Mouse (Mus musculus): ENCODE measurements around the gene Cbx5. TPM values are rescaled to one million over a fixed set of nuclear protein-coding genes. Genes with fewer than 3 reads are reported as not detected.
A peak's percentile ranks its signal among the peaks of the same experiment; 100 is the strongest.

The Cbx5 gene
- polyA plus RNA-seq, 1 experiment from 2014 or later: 70.4 TPM

- Histone ChIP-seq H3K9me3 (replicated peaks; ENCODE audit: control insufficient read depth, low read length) (no peaks in the 10 kb centered on the region), H3K4me2 (ENCODE audit: low read depth, low read length) (no peak overlapping the region), H3K9ac (ENCODE audit: low read length) (no peak overlapping the region), H3K27ac (ENCODE audit: low read length) (no peak overlapping the region), H3K27me3 (ENCODE audit: control insufficient read depth, insufficient read depth, low read length) (no peaks in the 10 kb centered on the region), H3K36me3 (ENCODE audit: control insufficient read depth, insufficient read depth) (no peaks in the 10 kb centered on the region), H3K4me3 (ENCODE audit: low read length) (no peak overlapping the region), H3K4me1 (ENCODE audit: control insufficient read depth, insufficient read depth, low read length) (peaks cover 17% of the 10 kb centered on the region)
- WGBS: 79% methylated on average over 3 of the region's 3 CpGs
- ATAC-seq (replicated peaks; ENCODE audit: extremely low read depth, insufficient read depth, low FRiP score): no peak
These were observed 12.6 kb downstream of the Cbx5 start for GRCm38 (mm10) chr15:103227022-103227421.

GRCm38 (mm10) chr15:103224161-103224560, 15.5 kb downstream of the Cbx5 start:
- Histone ChIP-seq H3K4me2 (ENCODE audit: low read depth, low read length) (no peak overlapping the region), H3K9me3 (replicated peaks; ENCODE audit: control insufficient read depth, low read length) (no peaks in the 10 kb centered on the region), H3K27me3 (ENCODE audit: control insufficient read depth, insufficient read depth, low read length) (no peaks in the 10 kb centered on the region), H3K36me3 (ENCODE audit: control insufficient read depth, insufficient read depth) (no peaks in the 10 kb centered on the region), H3K9ac (ENCODE audit: low read length) (no peak overlapping the region), H3K4me3 (ENCODE audit: low read length) (no peak overlapping the region), H3K27ac (ENCODE audit: low read length) (no peak overlapping the region), H3K4me1 (ENCODE audit: control insufficient read depth, insufficient read depth, low read length) (peaks cover 23% of the 10 kb centered on the region)
- WGBS: 95% methylated on average over 2 of the region's 2 CpGs
- no peak for ATAC-seq (replicated peaks; ENCODE audit: extremely low read depth, insufficient read depth, low FRiP score)

- Histone ChIP-seq H3K27me3 (ENCODE audit: control insufficient read depth, insufficient read depth, low read length) (no peaks in the 10 kb centered on the region), H3K36me3 (ENCODE audit: control insufficient read depth, insufficient read depth) (no peaks in the 10 kb centered on the region), H3K4me1 (ENCODE audit: control insufficient read depth, insufficient read depth, low read length) (peaks cover 16% of the 10 kb centered on the region), H3K4me3 (ENCODE audit: low read length) (no peak overlapping the region), H3K9ac (ENCODE audit: low read length) (0 out of 2 replicates have a peak overlapping the region, but pooled peaks have one; percentile 16), H3K9me3 (replicated peaks; ENCODE audit: control insufficient read depth, low read length) (no peaks in the 10 kb centered on the region), H3K27ac (ENCODE audit: low read length) (peak overlapping the region; percentile 75), H3K4me2 (ENCODE audit: low read depth, low read length) (no peak overlapping the region)
- 63% methylated on average over 1 of the region's 1 CpGs for whole genome bisulfite sequencing
- no peak for ATAC-seq (replicated peaks; ENCODE audit: extremely low read depth, insufficient read depth, low FRiP score)
These were observed 18.2 kb downstream of the Cbx5 start for GRCm38 (mm10) chr15:103221386-103221785.

GRCm38 (mm10) chr15:103220785-103221184, 18.8 kb downstream of the Cbx5 start:
- Histone ChIP-seq H3K36me3 (ENCODE audit: control insufficient read depth, insufficient read depth) (no peaks in the 10 kb centered on the region), H3K4me1 (ENCODE audit: control insufficient read depth, insufficient read depth, low read length) (peaks cover 21% of the 10 kb centered on the region), H3K9ac (ENCODE audit: low read length) (no peak overlapping the region), H3K4me2 (ENCODE audit: low read depth, low read length) (no peak overlapping the region), H3K9me3 (replicated peaks; ENCODE audit: control insufficient read depth, low read length) (no peaks in the 10 kb centered on the region), H3K4me3 (ENCODE audit: low read length) (no peak overlapping the region), H3K27me3 (ENCODE audit: control insufficient read depth, insufficient read depth, low read length) (no peaks in the 10 kb centered on the region), H3K27ac (ENCODE audit: low read length) (peak overlapping the region; percentile 75)
- ATAC-seq (replicated peaks; ENCODE audit: extremely low read depth, insufficient read depth, low FRiP score): 0 out of 2 replicates have a peak, but pooled peaks have one; percentile 49
- WGBS: 7% methylated on average over 3 of the region's 3 CpGs

GRCm38 (mm10) chr15:103216052-103216451, 23.6 kb downstream of the Cbx5 start:
- 50% methylated on average over 2 of the region's 2 CpGs for WGBS
- Histone ChIP-seq H3K27me3 (ENCODE audit: control insufficient read depth, insufficient read depth, low read length) (no peaks in the 10 kb centered on the region), H3K4me3 (ENCODE audit: low read length) (no peak overlapping the region), H3K36me3 (ENCODE audit: control insufficient read depth, insufficient read depth) (peaks cover 11% of the 10 kb centered on the region), H3K9me3 (replicated peaks; ENCODE audit: control insufficient read depth, low read length) (no peaks in the 10 kb centered on the region), H3K4me2 (ENCODE audit: low read depth, low read length) (peak overlapping the region; percentile 83), H3K4me1 (ENCODE audit: control insufficient read depth, insufficient read depth, low read length) (peaks cover 28% of the 10 kb centered on the region), H3K27ac (ENCODE audit: low read length) (peak overlapping the region; percentile 92), H3K9ac (ENCODE audit: low read length) (no peak overlapping the region)
- ATAC-seq (replicated peaks; ENCODE audit: extremely low read depth, insufficient read depth, low FRiP score): no peak

- Histone ChIP-seq H3K9ac (ENCODE audit: low read length) (peak overlapping the region; percentile 72), H3K4me2 (ENCODE audit: low read depth, low read length) (peak overlapping the region; percentile 83)
These were observed 24.4 kb downstream of the Cbx5 start for GRCm38 (mm10) chr15:103214971-103215907.

GRCm38 (mm10) chr15:103214149-103214548, 25.5 kb downstream of the Cbx5 start:
- H3K9ac ChIP-seq (ENCODE audit: low read length): peak overlapping the region; percentile 59
- peaks cover 23% of the 10 kb centered on the region for H3K4me1 ChIP-seq (ENCODE audit: control insufficient read depth, insufficient read depth, low read length)
- peak overlapping the region; percentile 78 for H3K27ac ChIP-seq (ENCODE audit: low read length)
- peak overlapping the region; percentile 35 for H3K4me3 ChIP-seq (ENCODE audit: low read length)
- no peaks in the 10 kb centered on the region for H3K9me3 ChIP-seq (replicated peaks; ENCODE audit: control insufficient read depth, low read length)
- H3K27me3 ChIP-seq (ENCODE audit: control insufficient read depth, insufficient read depth, low read length): no peaks in the 10 kb centered on the region
- 18% methylated on average over 2 of the region's 2 CpGs for WGBS
- H3K36me3 ChIP-seq (ENCODE audit: control insufficient read depth, insufficient read depth): peaks cover 25% of the 10 kb centered on the region
- H3K4me2 ChIP-seq (ENCODE audit: low read depth, low read length): peak overlapping the region; percentile 58
- ATAC-seq (replicated peaks; ENCODE audit: extremely low read depth, insufficient read depth, low FRiP score): no peak

More at GRCm38 (mm10) chr15:103214971-103215907, 24.4 kb downstream of the Cbx5 start:
- no peaks in the 10 kb centered on the region for H3K9me3 ChIP-seq (replicated peaks; ENCODE audit: control insufficient read depth, low read length)
- peaks cover 23% of the 10 kb centered on the region for H3K4me1 ChIP-seq (ENCODE audit: control insufficient read depth, insufficient read depth, low read length)
- ATAC-seq (replicated peaks; ENCODE audit: extremely low read depth, insufficient read depth, low FRiP score): peak; percentile 95
- H3K36me3 ChIP-seq (ENCODE audit: control insufficient read depth, insufficient read depth): peaks cover 19% of the 10 kb centered on the region
- peak overlapping the region; percentile 57 for H3K4me3 ChIP-seq (ENCODE audit: low read length)
- 3% methylated on average over 15 of the region's 15 CpGs for whole genome bisulfite sequencing
- no peaks in the 10 kb centered on the region for H3K27me3 ChIP-seq (ENCODE audit: control insufficient read depth, insufficient read depth, low read length)
- H3K27ac ChIP-seq (ENCODE audit: low read length): peak overlapping the region; percentile 92

GRCm38 (mm10) chr15:103205156-103205555, 34.5 kb downstream of the Cbx5 start:
- H3K4me1 ChIP-seq (ENCODE audit: control insufficient read depth, insufficient read depth, low read length): peaks cover 21% of the 10 kb centered on the region
- H3K36me3 ChIP-seq (ENCODE audit: control insufficient read depth, insufficient read depth): peaks cover 38% of the 10 kb centered on the region
- no peaks in the 10 kb centered on the region for H3K9me3 ChIP-seq (replicated peaks; ENCODE audit: control insufficient read depth, low read length)
- H3K9ac ChIP-seq (ENCODE audit: low read length): no peak overlapping the region
- H3K27me3 ChIP-seq (ENCODE audit: control insufficient read depth, insufficient read depth, low read length): no peaks in the 10 kb centered on the region
- H3K27ac ChIP-seq (ENCODE audit: low read length): no peak overlapping the region
- H3K4me2 ChIP-seq (ENCODE audit: low read depth, low read length): no peak overlapping the region
- whole genome bisulfite sequencing: 61% methylated on average over 2 of the region's 2 CpGs
- no peak overlapping the region for H3K4me3 ChIP-seq (ENCODE audit: low read length)
- no peak for ATAC-seq (replicated peaks; ENCODE audit: extremely low read depth, insufficient read depth, low FRiP score)
